Mouse (Mus musculus) ZHBTc4 (cell line): ENCODE data around the gene Ipo9.
A peak's percentile ranks its signal among the peaks of the same experiment; 100 is the strongest.
"Not testable (repeated sequence)": the region's sequence is repeated elsewhere in the genome, so short reads cannot be mapped to it uniquely, and the experiment has no call there.

Experiments used
- DNase-seq: peaks from one replicate; pipeline ENCODE4 v3.0.0-alpha.2; 2011; ENCODE audit warnings: low read depth, low spot score

Ipo9 gene

DNA sequence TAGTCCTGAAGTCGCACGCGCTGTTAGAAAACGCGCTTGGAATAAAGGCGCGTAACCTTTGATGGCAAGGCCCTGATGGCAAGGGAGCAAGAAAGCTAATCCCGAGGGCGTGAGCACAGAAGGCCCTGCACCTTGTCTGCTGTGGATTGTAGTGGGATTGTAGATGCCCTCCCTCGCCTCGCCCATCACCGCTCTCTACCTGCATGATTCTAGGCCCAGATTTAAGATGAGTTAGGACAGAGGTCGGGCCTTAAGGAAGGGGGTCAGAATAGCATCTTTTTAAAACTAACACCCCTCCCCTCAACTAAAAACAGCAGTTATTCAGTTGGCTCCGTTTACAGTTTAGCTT lies 344 bp upstream of the Ipo9 start:
- no peak for DNase-seq

DNA sequence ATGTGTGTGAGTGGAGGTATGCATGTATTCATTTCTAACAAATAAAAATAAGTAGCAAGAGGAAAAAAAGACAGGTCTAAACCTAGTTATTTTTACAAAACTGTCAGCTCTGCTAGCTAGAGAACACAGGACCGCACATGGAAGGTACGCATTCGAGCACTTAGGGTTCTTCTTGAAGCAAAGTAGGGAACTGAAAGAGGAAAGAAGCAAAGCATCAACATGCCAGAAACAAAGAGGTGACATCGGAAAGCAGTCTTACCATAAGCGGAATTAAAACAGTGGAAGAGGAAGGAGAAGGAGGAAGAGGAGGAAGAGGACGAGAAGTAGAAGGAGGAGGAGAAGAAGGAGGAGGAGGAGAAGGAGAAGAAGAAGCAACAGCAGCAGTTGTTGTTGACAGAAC lies 2.9 kb downstream of the Ipo9 start:
- DNase-seq: no peak

DNA sequence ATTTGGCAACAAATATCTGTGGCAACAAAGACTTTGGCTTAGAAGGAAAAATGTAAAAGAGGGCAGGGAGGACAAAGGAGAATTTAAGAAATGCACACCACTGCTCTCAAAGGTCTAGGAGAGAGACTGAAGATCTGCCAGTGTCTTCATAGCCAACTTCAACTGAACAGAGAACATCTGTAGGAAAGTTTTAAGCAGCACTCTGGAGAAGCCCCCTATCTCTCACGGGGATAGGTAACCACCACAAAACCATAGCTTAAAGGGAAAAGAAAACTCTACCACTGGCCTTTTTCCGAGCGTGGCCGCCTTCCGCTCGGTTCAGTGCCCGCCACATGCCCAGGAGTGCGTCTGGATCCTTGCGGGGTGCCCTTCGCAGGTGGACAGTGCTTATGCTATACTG lies 3.7 kb downstream of the Ipo9 start:
- DNase-seq: no peak

DNA sequence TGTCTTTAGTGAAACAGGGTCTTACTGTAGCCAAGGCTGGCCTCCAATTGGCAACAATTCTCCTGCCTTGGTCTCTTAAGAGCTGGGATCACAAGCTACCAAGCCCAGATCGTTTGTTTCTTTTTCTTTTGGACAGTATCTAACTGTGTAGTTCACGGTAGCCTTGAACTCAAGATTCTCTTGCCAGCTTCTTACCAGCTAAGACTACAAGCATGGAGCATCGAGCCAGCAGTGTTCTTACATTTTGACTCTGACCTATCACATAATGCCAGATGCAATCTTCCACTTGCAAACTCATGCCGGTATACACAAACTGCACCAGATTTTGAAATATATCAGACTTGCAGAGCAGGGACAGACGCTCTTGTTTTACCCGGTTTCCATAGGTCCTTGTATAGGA lies 7.5 kb downstream of the Ipo9 start:
- no peak for DNase-seq

DNA sequence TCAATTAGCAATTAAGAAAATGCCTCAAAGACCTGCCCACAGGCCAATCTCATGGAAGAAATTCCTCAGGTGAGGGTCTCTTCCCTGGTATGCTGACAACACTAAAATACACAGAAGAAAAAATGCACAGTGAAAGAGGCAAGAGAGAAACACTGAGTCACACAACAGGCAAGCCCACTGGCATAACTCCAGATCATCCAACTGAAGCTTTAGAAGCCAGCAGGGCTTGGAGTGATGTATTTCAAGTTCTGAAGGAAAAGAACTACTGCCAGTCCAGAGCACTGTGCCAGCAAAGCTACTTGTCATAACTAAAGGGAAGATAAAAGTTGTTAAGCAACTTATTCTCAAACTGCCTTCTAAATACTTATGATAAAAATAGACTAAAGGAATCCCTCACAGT lies 16.3 kb downstream of the Ipo9 start:
- no peak for DNase-seq

DNA sequence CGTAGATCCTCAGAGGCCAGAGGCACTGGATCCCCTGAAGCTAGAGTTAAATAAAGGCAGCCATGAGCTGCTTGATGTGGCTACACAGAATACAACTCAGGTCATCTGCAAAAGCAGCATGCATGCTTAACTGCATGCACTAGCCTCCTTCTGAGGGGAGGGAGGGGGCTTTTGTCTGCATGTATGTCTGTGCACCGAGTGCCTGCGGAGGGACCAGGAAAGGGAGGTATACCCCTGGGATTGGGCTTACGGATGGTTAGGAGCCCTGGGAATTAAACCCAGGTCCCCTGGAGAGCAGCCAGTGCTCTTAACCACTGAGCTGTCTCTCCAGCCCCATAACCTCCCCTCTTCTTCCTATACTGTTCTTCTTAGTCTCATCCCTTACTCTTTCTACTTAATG lies 18.2 kb downstream of the Ipo9 start:
- no peak for DNase-seq

DNA sequence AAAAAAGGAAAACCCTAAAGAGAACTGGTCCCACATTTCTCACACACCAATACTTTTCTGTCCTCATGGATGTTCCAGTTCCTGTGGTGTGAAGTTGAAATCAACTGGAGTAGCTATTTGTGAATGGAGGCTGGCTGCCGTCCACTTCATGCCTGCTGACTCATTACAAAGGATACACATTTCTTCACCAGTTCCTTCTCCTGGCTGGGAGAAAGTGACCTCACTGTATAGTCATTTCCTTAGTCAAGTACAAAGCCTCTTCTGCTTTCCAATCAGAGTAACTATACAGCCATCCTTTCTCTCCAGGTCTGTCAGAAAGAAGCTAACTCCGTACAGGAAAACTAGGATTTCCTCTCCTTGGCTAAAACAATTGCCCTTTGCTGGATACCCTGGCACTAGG lies 19.3 kb downstream of the Ipo9 start:
- no peak for DNase-seq

DNA sequence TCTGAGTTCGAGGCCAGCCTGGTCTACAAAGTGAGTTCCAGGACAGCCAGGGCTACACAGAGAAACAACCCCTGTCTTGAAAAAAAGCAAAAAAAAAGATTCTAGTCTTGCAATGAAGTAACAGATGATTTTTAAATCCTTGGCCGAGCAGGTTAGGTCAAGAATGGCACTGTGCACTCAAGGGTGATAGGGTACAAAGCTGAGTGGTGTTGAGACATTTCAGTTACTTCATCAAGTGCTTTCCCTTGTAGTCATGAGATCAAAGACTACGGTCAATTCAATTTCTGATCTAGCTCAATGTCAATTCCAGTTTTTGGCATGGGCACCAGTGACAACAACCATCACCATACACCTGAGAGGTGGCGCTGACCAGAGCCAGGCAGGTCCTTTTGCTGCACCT lies 21.3 kb downstream of the Ipo9 start:
- DNase-seq: no peak

DNA sequence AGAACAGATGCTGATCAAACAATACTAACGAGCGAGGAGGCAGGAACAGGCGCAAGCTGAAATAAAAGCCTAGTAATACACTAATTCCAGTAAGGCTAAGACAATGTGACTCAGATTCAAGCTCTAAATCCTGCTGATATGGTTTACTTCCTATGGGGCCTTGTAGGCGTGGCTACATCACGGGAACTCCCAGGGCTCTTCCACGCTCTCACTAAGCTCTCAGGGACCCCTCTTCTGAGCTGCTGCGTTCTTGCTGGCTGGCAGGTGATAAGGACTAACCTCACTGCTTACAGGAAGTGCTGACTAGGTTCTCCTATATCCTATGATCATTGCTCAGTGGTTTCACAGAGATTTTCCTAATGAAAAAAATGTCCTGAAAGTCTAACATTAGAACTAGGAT lies 24.9 kb downstream of the Ipo9 start:
- peak; percentile 50 for DNase-seq

DNA sequence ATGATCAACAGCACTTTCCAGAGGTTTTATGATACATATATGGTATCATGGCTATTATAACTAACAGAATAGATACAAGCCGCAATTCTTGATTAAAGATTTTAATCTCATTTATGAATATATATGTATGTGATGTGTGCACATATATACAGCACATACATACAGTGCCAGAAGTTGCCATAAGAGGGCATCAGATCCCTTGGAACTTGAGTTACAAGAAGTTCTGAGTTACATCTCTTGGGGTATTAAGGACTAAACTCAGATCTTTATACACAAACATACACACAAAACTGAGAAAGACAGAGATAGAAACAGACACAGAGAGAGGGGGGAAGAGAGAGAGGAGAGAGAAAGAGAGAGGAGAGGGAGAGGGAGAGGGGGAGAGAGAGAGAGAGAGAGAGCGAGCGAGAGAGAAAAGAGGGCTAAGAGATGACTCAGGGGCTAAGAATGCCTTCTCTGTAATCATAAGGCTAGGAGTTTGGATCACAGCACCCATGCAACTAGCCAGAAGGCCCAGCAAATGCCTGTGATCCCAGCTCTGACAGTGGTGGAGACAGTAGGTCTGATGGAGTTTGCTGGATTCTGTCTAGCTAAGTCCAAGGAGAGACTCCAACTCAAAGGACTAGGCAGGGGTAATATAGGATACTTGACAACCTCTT lies 28.7 kb downstream of the Ipo9 start:
- DNase-seq: no peak

DNA sequence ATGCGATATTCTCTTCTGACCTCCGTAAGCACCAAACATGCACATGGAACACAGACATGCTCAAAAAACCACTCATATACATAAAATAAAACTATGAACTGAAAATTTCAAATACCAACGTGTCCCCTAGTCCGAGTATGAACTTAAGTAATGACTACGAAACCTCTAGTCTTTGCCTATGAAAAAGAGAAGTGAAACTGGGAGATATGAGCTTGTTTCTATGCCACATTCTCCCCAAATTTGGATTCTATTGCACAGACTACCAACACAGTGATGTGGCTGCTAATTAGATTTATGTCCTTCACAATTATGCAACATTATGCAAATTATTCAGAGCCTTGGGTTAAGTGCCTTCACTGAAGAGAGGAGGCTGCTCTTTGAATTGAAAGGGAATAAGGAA lies 30.8 kb downstream of the Ipo9 start:
- DNase-seq: no peak

DNA sequence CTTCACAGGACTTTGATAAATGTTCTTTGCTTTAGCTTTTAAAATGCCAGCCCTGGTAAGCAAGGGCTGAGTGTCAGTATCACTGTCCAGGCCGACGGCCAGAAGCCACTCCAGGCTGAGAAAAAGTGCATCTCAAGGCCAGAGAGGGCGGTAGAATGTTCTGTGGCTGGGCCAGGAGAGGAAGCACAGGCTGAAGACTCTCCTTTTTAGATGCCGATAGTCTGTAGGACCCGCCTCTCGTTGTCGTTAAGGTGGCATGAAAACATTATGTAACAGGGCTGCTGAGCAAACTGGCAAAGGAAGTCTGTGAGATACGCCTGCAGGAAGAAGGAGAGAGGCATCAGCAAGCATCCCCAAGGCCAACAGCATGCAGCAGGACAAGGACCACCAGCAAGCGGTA lies 45.1 kb downstream of the Ipo9 start:
- no peak for DNase-seq

DNA sequence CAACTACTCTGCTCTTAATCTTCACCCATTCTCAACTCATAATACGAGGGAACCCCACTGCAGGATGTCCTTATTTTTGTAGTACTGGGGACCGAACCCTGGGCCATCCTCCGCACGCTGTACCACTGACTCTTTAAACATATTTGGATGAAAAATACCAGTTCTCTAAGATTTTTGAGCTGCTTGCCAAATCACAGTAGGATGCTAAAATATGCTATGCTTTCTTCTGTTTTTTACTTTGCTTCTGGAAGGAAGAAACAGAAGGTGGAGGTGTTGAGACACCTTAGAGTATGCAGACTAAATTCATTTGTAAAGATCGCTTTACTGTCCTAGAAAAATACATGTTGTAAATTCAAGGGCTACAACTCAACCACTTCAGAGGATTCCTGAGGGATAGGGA lies 46.1 kb downstream of the Ipo9 start:
- no peak for DNase-seq

DNA sequence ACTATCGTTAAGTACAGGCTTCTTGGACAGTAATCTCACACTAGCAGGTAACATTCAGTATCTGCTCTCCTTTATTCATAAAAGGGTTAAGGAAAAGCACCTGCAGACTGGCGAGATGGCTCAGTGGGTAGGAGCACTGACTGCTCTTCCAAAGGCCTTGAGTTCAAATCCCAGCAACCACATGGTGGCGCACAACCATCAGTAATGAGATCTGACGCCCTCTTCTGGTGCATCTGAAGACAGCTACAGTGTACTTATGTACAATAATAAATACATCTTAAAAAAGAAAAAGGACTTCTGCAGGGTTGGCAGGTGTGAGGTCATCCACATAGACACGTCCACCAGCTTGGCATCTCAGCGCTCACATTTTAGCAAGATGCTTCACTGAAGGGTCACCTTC lies 48.7 kb downstream of the Ipo9 start:
- DNase-seq: not testable (repeated sequence)

DNA sequence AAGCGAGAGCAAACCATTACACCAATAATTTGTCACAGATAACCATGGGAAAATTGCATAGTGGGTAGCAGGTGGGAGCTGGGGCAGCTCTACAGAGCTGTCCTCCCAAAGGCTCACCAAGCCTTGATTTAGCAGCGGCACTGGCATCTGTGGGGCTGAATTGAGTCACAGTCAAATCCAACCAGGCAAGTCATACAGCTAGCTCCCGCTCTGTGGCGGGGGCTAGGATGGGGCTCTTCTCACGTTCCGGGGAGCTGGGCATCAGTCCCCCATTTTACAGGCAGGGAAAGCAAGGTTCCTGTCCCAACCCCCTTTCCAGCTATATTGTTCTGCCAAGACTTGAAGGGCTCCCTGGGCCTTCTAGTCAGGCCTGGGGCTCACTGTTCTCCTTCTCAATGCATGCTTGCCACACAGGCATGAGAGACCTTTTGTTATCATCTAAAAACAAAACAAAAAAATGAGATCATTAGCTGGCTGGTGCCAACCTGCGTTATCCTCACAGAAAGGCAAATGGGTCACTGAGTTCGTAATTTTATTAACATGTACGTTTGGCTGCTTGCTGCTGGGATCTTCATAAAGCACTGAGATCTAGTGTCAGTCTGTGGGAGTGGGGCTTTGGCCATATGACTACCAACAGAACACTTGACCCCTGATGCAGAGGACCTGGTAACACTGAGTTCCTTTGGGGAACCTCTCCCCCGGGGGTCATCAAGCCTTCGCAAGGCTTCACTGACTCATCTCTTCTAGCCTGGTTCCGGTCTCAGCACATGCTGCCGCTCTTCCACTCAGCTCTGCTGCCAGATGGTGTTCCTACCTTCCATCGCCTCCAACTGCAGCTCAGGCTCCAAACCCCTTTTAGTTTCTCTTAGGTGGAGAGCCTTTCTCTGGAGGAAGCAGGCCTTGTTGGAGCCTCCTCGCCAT lies 50.0 kb downstream of the Ipo9 start:
- no peak for DNase-seq

DNA sequence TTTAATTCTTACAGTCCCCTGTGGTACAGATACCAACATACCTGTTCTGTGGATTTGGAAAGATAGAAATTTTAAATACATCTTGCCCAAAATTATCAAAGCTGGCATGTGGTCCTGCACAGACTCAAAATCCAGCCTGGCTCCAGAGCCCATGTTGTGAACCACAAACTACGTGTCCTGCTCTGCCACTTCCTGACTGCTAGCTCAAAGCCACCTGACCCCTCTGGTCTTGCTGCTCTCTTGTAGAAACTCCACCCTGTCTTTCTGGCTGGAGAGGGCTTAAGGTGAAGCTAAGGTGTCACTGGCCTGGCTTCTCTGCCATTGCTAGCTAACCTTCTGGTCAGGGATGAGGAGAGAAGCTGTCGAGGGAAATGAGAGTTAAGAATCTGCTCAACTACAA lies 51.3 kb downstream of the Ipo9 start:
- no peak for DNase-seq

DNA sequence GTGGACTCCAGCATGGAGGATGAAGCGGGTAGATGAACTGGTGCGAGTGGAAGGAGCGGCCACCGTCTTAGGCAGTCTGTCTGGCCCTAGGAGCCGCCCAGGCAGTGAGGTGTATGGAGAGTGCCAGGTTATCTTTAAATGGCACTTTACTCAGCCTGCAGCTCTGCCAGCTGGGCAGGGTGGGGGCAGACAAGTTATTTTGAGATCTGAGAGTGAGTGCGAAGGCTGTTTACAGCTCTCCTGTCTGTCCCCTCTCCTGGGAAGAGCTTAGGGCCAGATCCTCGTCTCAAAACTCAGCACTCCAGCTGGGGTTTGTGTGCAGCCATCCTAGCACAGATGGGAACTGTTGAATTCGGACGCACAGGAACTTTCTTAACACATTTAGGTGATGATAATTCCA lies 51.7 kb downstream of the Ipo9 start:
- DNase-seq: no peak

DNA sequence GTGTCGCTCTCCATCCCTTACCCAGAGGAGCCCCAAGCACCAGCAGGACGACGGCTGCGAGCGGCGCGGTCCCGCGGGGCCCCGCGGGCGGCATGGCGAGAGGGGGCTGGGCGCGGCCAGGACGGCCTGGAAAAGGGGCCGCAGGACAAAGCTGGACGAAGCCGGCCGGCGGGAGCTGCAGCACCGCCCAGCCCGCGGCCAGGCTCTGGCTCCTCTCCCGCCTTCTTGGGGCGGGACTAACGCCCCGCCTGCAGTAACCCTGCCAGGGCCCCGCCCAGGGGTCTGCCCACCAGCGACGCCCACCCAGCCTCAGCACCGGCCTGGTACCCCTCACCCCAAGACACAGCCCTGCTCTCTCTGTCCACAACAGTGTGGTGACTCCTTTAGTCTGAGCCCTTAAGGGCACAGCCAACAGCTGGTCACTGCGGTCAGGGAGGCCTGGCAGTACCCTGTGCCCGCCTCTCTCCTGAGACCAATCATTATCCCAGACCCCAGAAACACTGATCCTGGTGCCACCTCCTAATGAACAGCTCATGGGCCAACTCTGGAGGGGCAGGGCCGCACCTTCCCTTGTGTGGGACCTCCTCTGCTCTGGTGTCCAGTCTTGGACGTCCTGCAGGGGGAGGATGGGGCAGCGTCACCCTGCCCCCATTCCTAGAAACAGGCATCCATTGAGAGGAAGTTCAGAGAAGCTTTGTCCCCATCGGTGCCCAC lies 55.3 kb downstream of the Ipo9 start, which contains the start of gene Shisa4:
Shisa4 (minus strand) TSS at position 370 of the 714 bp plus-strand sequence.
- DNase-seq: peak; percentile 39

DNA sequence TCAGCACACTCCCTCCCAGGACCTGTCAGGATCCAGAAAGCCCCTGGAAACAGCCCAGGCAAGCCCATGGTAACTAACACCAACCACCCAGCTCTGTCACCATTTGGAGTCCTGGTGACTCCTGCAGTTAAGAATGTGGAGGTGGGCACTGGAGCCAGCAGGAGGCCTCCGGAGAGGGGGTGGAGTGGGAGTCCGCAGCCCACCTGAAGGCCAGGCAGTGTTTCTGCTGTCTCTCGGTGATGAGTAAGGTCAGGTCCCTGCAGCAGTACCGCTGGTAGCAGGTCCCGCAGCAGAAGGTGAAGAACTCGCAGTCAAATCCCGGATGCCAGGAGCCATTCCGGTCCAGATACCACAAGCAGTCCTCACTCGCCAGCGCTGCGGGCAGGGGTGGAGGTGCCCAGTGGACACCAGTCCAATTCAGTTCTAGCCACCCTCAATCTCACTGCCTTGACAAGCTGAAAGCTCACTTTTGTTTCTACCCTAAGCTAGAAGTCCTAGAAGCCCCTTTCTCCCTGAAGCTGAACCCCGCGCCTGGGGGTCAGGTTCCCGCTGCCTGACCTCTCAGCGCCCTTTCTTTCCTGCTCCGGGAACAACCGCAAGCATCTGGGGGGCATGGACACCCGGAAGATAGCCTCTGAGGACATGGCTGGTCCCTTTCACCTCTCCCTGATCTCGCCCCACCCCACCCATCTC lies 56.0 kb downstream of the Ipo9 start:
- no peak for DNase-seq

DNA sequence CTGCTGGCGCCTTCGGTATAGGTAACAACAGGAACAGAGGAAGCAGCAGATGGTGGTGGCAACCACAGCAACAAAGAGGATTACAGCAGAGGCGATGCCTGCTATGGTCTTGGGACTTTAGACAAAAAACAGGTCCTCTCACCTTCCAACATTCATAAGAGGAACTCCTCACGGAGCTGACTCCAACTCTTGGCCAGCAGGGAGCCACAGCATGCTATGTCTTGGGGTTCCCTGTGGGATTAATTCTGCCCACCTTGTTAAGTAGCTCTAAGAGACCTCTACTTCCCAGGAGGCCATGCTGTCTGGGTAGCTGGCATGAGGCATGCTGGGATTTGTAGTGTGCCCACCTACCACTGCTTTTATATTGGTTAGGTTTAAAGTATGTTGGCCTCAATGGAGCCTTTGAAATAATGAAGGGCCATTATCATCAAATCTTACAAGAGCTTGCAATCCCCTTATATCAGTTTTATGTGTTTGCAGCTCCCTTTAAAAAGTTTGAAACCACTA lies 57.1 kb downstream of the Ipo9 start:
- DNase-seq: no peak

DNA sequence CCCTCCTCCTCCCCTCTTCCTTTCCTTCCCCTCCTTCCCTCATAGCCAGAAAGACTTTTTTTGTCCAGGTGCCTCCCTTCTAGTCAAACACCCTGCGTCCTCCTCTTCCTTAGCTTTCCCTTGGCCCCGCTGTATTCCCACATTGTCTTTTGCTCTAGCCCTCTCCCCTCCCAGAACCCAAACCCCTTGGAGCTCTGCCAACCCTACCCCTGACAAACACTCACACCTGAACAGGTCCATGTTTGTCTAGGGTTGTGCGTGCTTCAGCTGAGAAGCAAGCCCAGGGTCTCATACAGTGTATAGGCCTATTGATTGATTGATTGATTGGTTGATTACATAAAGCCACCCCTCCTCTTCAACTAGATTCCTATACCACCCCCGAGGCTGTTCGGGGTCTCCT lies 60.9 kb downstream of the Ipo9 start:
- DNase-seq: no peak

DNA sequence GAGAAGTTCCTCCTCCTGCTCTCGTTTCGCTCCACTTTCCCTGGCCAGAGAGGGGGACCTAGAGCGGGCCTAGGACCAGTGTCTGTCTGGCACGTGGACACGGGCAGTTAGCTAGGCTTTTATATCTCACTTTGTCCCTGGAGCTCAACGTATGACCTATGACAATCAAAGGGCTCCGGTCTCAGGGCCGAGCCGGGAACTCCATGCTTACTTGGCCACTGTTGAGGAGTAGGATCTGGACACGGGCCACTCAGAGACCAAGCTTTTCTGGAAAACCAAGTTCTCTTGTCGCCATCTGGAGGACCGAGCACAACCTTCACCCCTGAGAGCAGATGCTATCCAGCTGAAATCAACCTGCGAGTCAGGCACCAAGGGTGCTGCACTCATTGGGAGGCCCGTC lies 61.3 kb downstream of the Ipo9 start:
- DNase-seq: peak; percentile 65
